ENCODE assay signal across 9 mouse cellular contexts in the genomic region with DNA sequence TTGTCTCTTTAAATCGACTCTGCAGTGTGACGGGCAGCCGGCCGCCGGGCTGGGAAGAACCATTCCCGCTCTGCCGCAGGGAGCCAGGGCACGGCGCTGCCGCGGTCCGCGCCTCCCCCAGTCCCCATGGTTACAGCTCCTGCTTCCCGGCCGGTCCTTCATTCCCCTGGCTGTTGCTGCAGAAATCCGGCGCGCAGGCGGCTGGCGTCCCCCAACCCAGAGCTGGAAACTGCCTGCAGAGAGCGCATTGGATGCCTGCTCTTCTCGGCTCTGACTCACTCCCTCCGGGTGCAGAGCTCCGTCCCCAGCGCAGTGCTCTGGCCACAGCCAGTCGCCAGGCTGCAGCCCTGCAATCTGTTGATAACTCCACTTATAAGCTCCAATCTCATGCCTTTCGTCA. TPM values are rescaled to one million over a fixed set of nuclear protein-coding genes. Genes with fewer than 3 reads are reported as not detected.
DNase-seq lines count a peak whose midpoint lies in the region; ATAC-seq and TF ChIP-seq lines count a peak whose summit lies in the region.
"Had no signal": no experiment of that assay in that cellular context is flagged by ENCODE, and none has a peak within 500 bp of the region (broad histone marks: within the 10 kb centered on the region; RNA-seq: fewer than 3 reads in every experiment).

A gene (plus strand): TSS at position 139 of the 400 bp plus-strand sequence.

- DNase-seq in adrenal gland, adult 8-10 months: peak; percentile 46
- peak; percentile 72 for DNase-seq in gastrocnemius, adult 2 months
- DNase-seq in left cerebral cortex, postnatal 25 days (ENCODE audit: low spot score in 2 of 2): peak; percentile 88 to 96
- DNase-seq in urinary bladder, postnatal 36 days (ENCODE audit: low spot score in 2 of 2): peak; percentile 10 to 31
- DNase-seq in thymus, postnatal 4 days: no peak

- peak; percentile 59; the same call in 1 of the 2 replicates for TF ChIP-seq POLR2A in cortical plate, adult 2 months (IDR thresholded peaks at IDR 0.05; ENCODE audit: extremely low read depth, insufficient read depth, low read length)

- peaks cover 14% of the 10 kb centered on the region for H3K4me1 ChIP-seq in cortical plate, adult 2 months (ENCODE audit: control insufficient read depth, insufficient read depth, low read length)
- peaks cover 44% of the 10 kb centered on the region for H3K4me1 ChIP-seq in hindbrain, embryonic 15.5 days (replicated peaks)
- peaks cover 60% of the 10 kb centered on the region for H3K4me1 ChIP-seq in neural tube, embryonic 13.5 days (replicated peaks)

- no peak for TF ChIP-seq CTCF in cortical plate, adult 2 months (IDR thresholded peaks at IDR 0.05; ENCODE audit: extremely low read depth, insufficient read depth, low read length)
- no peak for TF ChIP-seq CTCF in gastrocnemius, adult 2 months (IDR thresholded peaks at IDR 0.05)

- H3K4me3 ChIP-seq in cortical plate, adult 2 months (ENCODE audit: insufficient read depth, low read length): peak within 1 kb of the TSS; percentile 59
- H3K4me3 ChIP-seq in gastrocnemius, adult 2 months: peak within 1 kb of the TSS; percentile 57
- H3K4me3 ChIP-seq in hindbrain, embryonic 15.5 days: peak within 1 kb of the TSS; percentile 40
- H3K4me3 ChIP-seq in neural tube, embryonic 13.5 days: peak within 1 kb of the TSS; percentile 38

- H3K27me3 ChIP-seq in hindbrain, embryonic 15.5 days: no peaks in the 10 kb centered on the region
- no peaks in the 10 kb centered on the region; the same call in none of the 2 replicates for H3K27me3 ChIP-seq in neural tube, embryonic 13.5 days

- H3K4me2 ChIP-seq in hindbrain, embryonic 15.5 days: peak within 1 kb of the TSS; percentile 68
- H3K4me2 ChIP-seq in neural tube, embryonic 13.5 days: peak within 1 kb of the TSS; percentile 62

- WGBS in hindbrain, embryonic 15.5 days: 0% methylated on average over 27 of the region's 27 CpGs
- 2% methylated on average over 27 of the region's 27 CpGs for WGBS in neural tube, embryonic 13.5 days

- peak; percentile 87 for ATAC-seq in hindbrain, embryonic 15.5 days (ENCODE audit: low FRiP score, low read depth)
- ATAC-seq in neural tube, embryonic 13.5 days (ENCODE audit: low read depth): peak; percentile 85

- intact Hi-C loops in gastrocnemius, adult 2 months (cut with DNase I): no loop called here
- intact Hi-C loops in left cerebral cortex, postnatal 25 days (cut with DNase I): loop anchor here (5.0 kb wide), 1 partner anchor 87 kb away; no protein-coding TSS in a partner anchor

- H3K36me3 ChIP-seq in hindbrain, embryonic 15.5 days: no peaks in the 10 kb centered on the region
- no peaks in the 10 kb centered on the region for H3K36me3 ChIP-seq in neural tube, embryonic 13.5 days

- H3K9me3 ChIP-seq in hindbrain, embryonic 15.5 days: no peaks in the 10 kb centered on the region
- H3K9me3 ChIP-seq in neural tube, embryonic 13.5 days: no peaks in the 10 kb centered on the region

- peak within 1 kb of the TSS; percentile 88 for H3K27ac ChIP-seq in cortical plate, adult 2 months (ENCODE audit: insufficient read depth, low read length)
- peak within 1 kb of the TSS; percentile 24 for H3K27ac ChIP-seq in gastrocnemius, adult 2 months
- H3K27ac ChIP-seq in hindbrain, embryonic 15.5 days (replicated peaks): peak within 1 kb of the TSS; percentile 84
- H3K27ac ChIP-seq in neural tube, embryonic 13.5 days (replicated peaks): peak within 1 kb of the TSS; percentile 83

- peak within 1 kb of the TSS; percentile 43 for H3K9ac ChIP-seq in hindbrain, embryonic 15.5 days
- H3K9ac ChIP-seq in neural tube, embryonic 13.5 days: peak within 1 kb of the TSS; percentile 65

RNA-seq across cellular contexts. Expression of the gene that starts here (rescaled TPM):
- 1 to 10 TPM; 4.1 to 5.7 (median 5.1) TPM for total RNA-seq in adrenal gland, adult 8-10 months (2022)
- polyA plus RNA-seq in cortical plate, adult 2 months (2012; rRNA removed): 37.5 and 41.6 TPM in 2 replicates
- total RNA-seq in gastrocnemius, adult 2 months (2021): under 1 TPM in 1 of 2 experiments, not detected in 1; 0.08 TPM
- 26.2 and 26.5 TPM in 2 replicates for polyA plus RNA-seq in hindbrain, embryonic 15.5 days (2015; fragmentation: Nextera tagmentation; extraction: Ambion mirVana)
- total RNA-seq in left cerebral cortex, postnatal 25 days (2021): 10 to 100 TPM; 52.6 to 71.6 TPM
- 23.9 and 29.2 TPM in 2 replicates for polyA plus RNA-seq in neural tube, embryonic 13.5 days (2015; fragmentation: Nextera tagmentation; extraction: Ambion mirVana)
- total RNA-seq: hematopoietic stem cell, adult 5-6 weeks had no signal

Comparison
In these comparisons a context has a peak if more than half of its experiments do, and no peak if none do; other contexts are left out.
1. RNA of the gene that starts here (total RNA-seq): 52.6 to 71.6 TPM in left cerebral cortex, postnatal 25 days; 4.1 to 5.7 TPM in adrenal gland, adult 8-10 months and 0.08 TPM in gastrocnemius, adult 2 months; every median in the first group is over 4 times any median in the second.
2. Peak in DNase-seq, H3K4me3 ChIP-seq and H3K27ac ChIP-seq in gastrocnemius, adult 2 months; RNA of the gene not detected or under 1 TPM.
3. H3K27ac ChIP-seq: peak in every context shown above with its lines; median percentile 88 in cortical plate, adult 2 months; 84 in hindbrain, embryonic 15.5 days; 83 in neural tube, embryonic 13.5 days; 24 in gastrocnemius, adult 2 months.
4. Peak in every context shown above with its lines, with median percentiles within 50 percentile points of each other: H3K4me3 ChIP-seq.